Comparison of ENCODE assay signal across 29 mouse cellular contexts in genomic region chr16:35788330-35788729, GRCm38 (mm10). TPM values are rescaled to one million over a fixed set of nuclear protein-coding genes. Genes with fewer than 3 reads are reported as not detected.
DNase-seq lines count a peak whose midpoint lies in the region; ATAC-seq and TF ChIP-seq lines count a peak whose summit lies in the region.
"Had no signal": no experiment of that assay in that cellular context is flagged by ENCODE, and none has a peak within 500 bp of the region (broad histone marks: within the 10 kb centered on the region; RNA-seq: fewer than 3 reads in every experiment).

No protein-coding gene starts in this region.

- WGBS in heart, adult 2 months, result 62% methylated on average over 6 of the region's 6 CpGs
- WGBS in heart, embryonic 12.5 days, result 59% methylated on average over 6 of the region's 6 CpGs
- 39% methylated on average over 6 of the region's 6 CpGs for WGBS in heart, embryonic 14.5 days

- H3K4me3 ChIP-seq in heart, adult 2 months, result no peak overlapping the region
- no peak overlapping the region for H3K4me3 ChIP-seq in heart, embryonic 12.5 days
- H3K4me3 ChIP-seq in heart, embryonic 14.5 days (ENCODE audit: control insufficient read depth in 1 of 2, insufficient read depth in 1 of 2, low read depth in 1 of 2, low read length in 2 of 2), result no peak overlapping the region
- H3K4me3 ChIP-seq: embryonic facial prominence, embryonic 10.5 days; embryonic facial prominence, embryonic 15.5 days; forebrain, embryonic 12.5 days; hindbrain, embryonic 15.5 days; intestine, embryonic 15.5 days had no signal

- no peak for DNase-seq in heart, adult 2 months
- DNase-seq in heart, postnatal 36 days, result no peak
- DNase-seq in heart, postnatal 4 days, result peak; percentile 29
- no peak for DNase-seq in natural killer cell, adult 2 months (ENCODE audit: low spot score in 2 of 2)
- DNase-seq: adrenal gland, postnatal 36 days; B cell, adult 2 months; cerebellum, adult 2 months; cerebellum, postnatal 14 days; forebrain, postnatal 0 days; kidney, adult 8-10 months; kidney, postnatal 4 days; liver; lung, adult 2 months; lung, postnatal 10 days; right cerebral cortex, adult 18-20 months; thymus, adult 18-20 months; thymus, postnatal 25 days had no signal

- no peaks in the 10 kb centered on the region for H3K4me1 ChIP-seq in heart, adult 2 months (ENCODE audit: control insufficient read depth, insufficient read depth, low read length)
- H3K4me1 ChIP-seq in heart, embryonic 12.5 days (replicated peaks), result peaks cover 32% of the 10 kb centered on the region
- H3K4me1 ChIP-seq in heart, embryonic 14.5 days (ENCODE audit: control insufficient read depth in 2 of 2, insufficient read depth in 2 of 2, low read length in 2 of 2), result peaks cover 11 to 28% of the 10 kb centered on the region in 2 experiments
- H3K4me1 ChIP-seq: embryonic facial prominence, embryonic 15.5 days; hindbrain, embryonic 15.5 days; intestine, embryonic 15.5 days had no signal

- TF ChIP-seq CTCF in heart, adult 2 months (IDR thresholded peaks at IDR 0.05), result no peak

- no peaks in the 10 kb centered on the region for H3K9me3 ChIP-seq in heart, embryonic 12.5 days (replicated peaks)
- H3K9me3 ChIP-seq in heart, embryonic 14.5 days (ENCODE audit: control insufficient read depth, low read length), result no peaks in the 10 kb centered on the region
- H3K9me3 ChIP-seq: embryonic facial prominence, embryonic 10.5 days; embryonic facial prominence, embryonic 15.5 days; forebrain, embryonic 12.5 days; hindbrain, embryonic 15.5 days; intestine, embryonic 15.5 days had no signal

- no peak for TF ChIP-seq EP300 in heart, adult 2 months (IDR thresholded peaks at IDR 0.05; ENCODE audit: insufficient read depth, low read depth, low read length)

- H3K79me2 ChIP-seq in heart, adult 2 months (replicated peaks; ENCODE audit: control insufficient read depth, insufficient read depth, low read length), result no peaks in the 10 kb centered on the region

- no peak for TF ChIP-seq POLR2A in heart, adult 2 months (IDR thresholded peaks at IDR 0.05; ENCODE audit: insufficient read depth, low read depth, low read length)

- H3K4me2 ChIP-seq in heart, embryonic 12.5 days, result peak overlapping the region; percentile 26
- H3K4me2 ChIP-seq in heart, embryonic 14.5 days (ENCODE audit: low read length), result peak overlapping the region; percentile 26
- H3K4me2 ChIP-seq: embryonic facial prominence, embryonic 15.5 days; forebrain, embryonic 12.5 days; hindbrain, embryonic 15.5 days; intestine, embryonic 15.5 days had no signal

- H3K27me3 ChIP-seq in heart, adult 2 months (ENCODE audit: control insufficient read depth, insufficient read depth, low read length), result no peaks in the 10 kb centered on the region
- no peaks in the 10 kb centered on the region for H3K27me3 ChIP-seq in heart, embryonic 12.5 days (replicated peaks)
- no peaks in the 10 kb centered on the region for H3K27me3 ChIP-seq in heart, embryonic 14.5 days (ENCODE audit: control insufficient read depth, insufficient read depth, low read length)
- H3K27me3 ChIP-seq: embryonic facial prominence, embryonic 15.5 days; forebrain, embryonic 12.5 days; hindbrain, embryonic 15.5 days; intestine, embryonic 15.5 days had no signal

- H3K27ac ChIP-seq in heart, adult 2 months, result peak overlapping the region; percentile 57
- peak overlapping the region; percentile 57 for H3K27ac ChIP-seq in heart, embryonic 12.5 days (ENCODE audit: poor library complexity, severe bottlenecking)
- H3K27ac ChIP-seq in heart, embryonic 14.5 days (replicated peaks in 1 of 2; ENCODE audit: control insufficient read depth in 1 of 2, insufficient read depth in 1 of 2, low read depth in 2 of 2, low read length in 2 of 2), result peak overlapping the region; percentile 63 to 77
- H3K27ac ChIP-seq: embryonic facial prominence, embryonic 10.5 days; embryonic facial prominence, embryonic 15.5 days; forebrain, embryonic 12.5 days; hindbrain, embryonic 15.5 days; intestine, embryonic 15.5 days; kidney, postnatal 0 days; liver, embryonic 14.5 days; macrophage; stomach, postnatal 0 days had no signal

- H3K9ac ChIP-seq in heart, adult 2 months (ENCODE audit: low read depth, low read length), result no peak overlapping the region
- H3K9ac ChIP-seq in heart, embryonic 12.5 days, result no peak overlapping the region
- no peak overlapping the region for H3K9ac ChIP-seq in heart, embryonic 14.5 days (ENCODE audit: low read length)
- H3K9ac ChIP-seq: embryonic facial prominence, embryonic 15.5 days; forebrain, embryonic 12.5 days; forebrain, postnatal 0 days; hindbrain, embryonic 15.5 days; intestine, embryonic 15.5 days; liver, embryonic 14.5 days had no signal

- no peaks in the 10 kb centered on the region; the same call in 1 of the 2 replicates for H3K36me3 ChIP-seq in heart, adult 2 months (ENCODE audit: control insufficient read depth, insufficient read depth, low read length)
- peaks cover 9% of the 10 kb centered on the region for H3K36me3 ChIP-seq in heart, embryonic 12.5 days
- peaks cover 11% of the 10 kb centered on the region for H3K36me3 ChIP-seq in heart, embryonic 14.5 days (ENCODE audit: control insufficient read depth, insufficient read depth, low read length)
- H3K36me3 ChIP-seq: intestine, embryonic 15.5 days had no signal

- intact Hi-C loops in heart, adult 2 months (cut with DNase I), result no loop called here
- intact Hi-C loops in heart, postnatal 36 days (cut with DNase I), result no loop called here

- no peak for ATAC-seq in heart, embryonic 12.5 days (ENCODE audit: insufficient number of reproducible peaks, low FRiP score)
- ATAC-seq in heart, embryonic 14.5 days (ENCODE audit: insufficient number of reproducible peaks, insufficient read depth, low FRiP score, low read depth), result peak; percentile 71
- no peak for ATAC-seq in megakaryocyte-erythroid progenitor cell, adult 5-6 weeks (replicated peaks; ENCODE audit: low FRiP score, low TSS enrichment, poor library complexity, severe bottlenecking)
- ATAC-seq: forebrain, postnatal 0 days had no signal

RNA-seq across cellular contexts. Expression of gene Hspbap1, which starts 18.2 kb away (rescaled TPM):
- total RNA-seq in heart, adult 2 months (2021), result 1 to 10 TPM; 2.5 to 2.6 TPM
- 2.1 and 3.1 TPM in 2 replicates for polyA plus RNA-seq in heart, adult 2 months (2012; rRNA removed)
- 1 to 10 TPM; 2.8 to 3.0 TPM for total RNA-seq in heart, postnatal 36 days (2021)
- polyA plus RNA-seq in heart, embryonic 12.5 days (2016; fragmentation: Nextera tagmentation; extraction: Ambion mirVana), result 10.7 and 10.9 TPM in 2 replicates
- 6.4 and 8.8 TPM in 2 replicates for polyA plus RNA-seq in heart, embryonic 14.5 days (2014; fragmentation: Nextera tagmentation; extraction: Ambion mirVana)
- total RNA-seq in heart, postnatal 4 days (2021), result 1 to 10 TPM; 2.4 to 3.3 TPM
- total RNA-seq in megakaryocyte-erythroid progenitor cell, adult 5-6 weeks (2014; fragmentation: Nextera tagmentation), result 7.2 and 8.0 TPM in 2 replicates
- total RNA-seq in megakaryocyte-erythroid progenitor cell, adult 5-6 weeks (2017), result 5.9 and 6.1 TPM in 2 replicates

RNA-seq across cellular contexts. Expression of gene Dirc2, which starts 19.2 kb away (rescaled TPM):
- 10 to 100 TPM; 49.9 to 61.9 TPM for total RNA-seq in heart, adult 2 months (2021)
- polyA plus RNA-seq in heart, adult 2 months (2012; rRNA removed), result 43.2 and 67.5 TPM in 2 replicates
- total RNA-seq in heart, postnatal 36 days (2021), result 10 to 100 TPM; 64.2 to 70.4 TPM
- polyA plus RNA-seq in heart, embryonic 12.5 days (2016; fragmentation: Nextera tagmentation; extraction: Ambion mirVana), result 14.4 and 15.1 TPM in 2 replicates
- polyA plus RNA-seq in heart, embryonic 14.5 days (2014; fragmentation: Nextera tagmentation; extraction: Ambion mirVana), result 15.7 and 20.1 TPM in 2 replicates
- total RNA-seq in heart, postnatal 4 days (2021), result 10 to 100 TPM; 33.2 to 34.8 TPM
- 2.1 and 5.3 TPM in 2 replicates for total RNA-seq in megakaryocyte-erythroid progenitor cell, adult 5-6 weeks (2014; fragmentation: Nextera tagmentation)
- 1.2 and 5.1 TPM in 2 replicates for total RNA-seq in megakaryocyte-erythroid progenitor cell, adult 5-6 weeks (2017)

Comparison
In these comparisons a context has a peak if more than half of its experiments do, and no peak if none do; other contexts are left out.
1. RNA of gene Dirc2, which starts 19.2 kb away (total RNA-seq): 64.2 to 70.4 TPM in heart, postnatal 36 days, 49.9 to 61.9 TPM in heart, adult 2 months and 33.2 to 34.8 TPM in heart, postnatal 4 days; 1.2 to 5.3 TPM in megakaryocyte-erythroid progenitor cell, adult 5-6 weeks; every median in the first group is over 4 times any median in the second.
2. Peak in every context shown above with its lines, with median percentiles within 50 percentile points of each other: H3K27ac ChIP-seq.